Mouse (Mus musculus) CH12.LX (cell line): ENCODE measurements around the gene Fhdc1.

Experiments
- CTCF ChIP-seq, 2 experiments: IDR thresholded peaks in 1 of 2; conservative IDR thresholded peaks in 1 of 2; 2 replicates each; pipeline ENCODE4 v1.5.1; 2011 to 2012; ENCODE audit warnings: low read depth in 2 of 2, low read length in 2 of 2, improper control_type of control experiment in 1 of 2, inconsistent platforms in 1 of 2, mild to moderate bottlenecking in 1 of 2, moderate library complexity in 1 of 2
- EP300 ChIP-seq: IDR thresholded peaks from 2 replicates; pipeline ENCODE4 v1.6.1; 2011; ENCODE audit warnings: low read length, improper control_type of control experiment
- JUND ChIP-seq: conservative IDR thresholded peaks from 2 replicates; pipeline ENCODE4 v1.6.1; 2011; ENCODE audit warnings: low read depth, low read length, improper control_type of control experiment
- TBP ChIP-seq: conservative IDR thresholded peaks from 2 replicates; pipeline ENCODE4 v1.6.1; 2011; ENCODE audit warnings: low read depth, low read length, improper control_type of control experiment

DNA sequence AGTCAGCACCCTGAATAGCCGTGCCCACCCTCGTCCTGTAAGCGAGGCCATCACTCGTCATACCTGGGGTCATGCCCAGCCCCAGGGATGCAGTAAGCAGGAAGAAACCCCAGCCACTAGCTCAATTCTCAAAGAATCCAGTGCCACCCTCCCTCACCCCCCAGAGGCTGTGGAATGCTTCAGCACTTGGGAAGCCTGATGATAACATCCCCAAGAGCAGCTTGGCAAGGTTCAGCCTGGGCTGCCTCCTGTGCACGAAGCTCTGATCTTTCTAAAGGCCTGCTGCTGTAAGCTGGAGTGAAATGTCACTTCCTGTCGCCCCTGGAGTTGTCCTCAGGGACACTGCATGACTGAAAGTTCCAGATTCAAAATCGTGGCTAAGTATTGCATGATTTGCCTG lies 41.4 kb downstream of the Fhdc1 start:
- TF ChIP-seq CTCF (conservative IDR thresholded peaks at IDR 0.05 in 1 of 2, IDR thresholded peaks at IDR 0.05 in 1 of 2; ENCODE audit: low read depth in 2 of 2, low read length in 2 of 2) (no peak), JUND (no peak), TBP (no peak), EP300 (no peak)
